Mouse (Mus musculus) embryo, embryonic 11 days (tissue): ENCODE measurements around the gene Slc17a4.

Experiments used
- DNase-seq: peaks from one replicate; pipeline ENCODE4 v3.0.0-alpha.2; 2015

Gene Slc17a4

GRCm38 (mm10) chr13:23914376-23915167, at the start of gene Slc17a4:
TSS of gene Slc17a4 (minus strand) at chr13:23915009.
- DNase-seq = no peak

DNA sequence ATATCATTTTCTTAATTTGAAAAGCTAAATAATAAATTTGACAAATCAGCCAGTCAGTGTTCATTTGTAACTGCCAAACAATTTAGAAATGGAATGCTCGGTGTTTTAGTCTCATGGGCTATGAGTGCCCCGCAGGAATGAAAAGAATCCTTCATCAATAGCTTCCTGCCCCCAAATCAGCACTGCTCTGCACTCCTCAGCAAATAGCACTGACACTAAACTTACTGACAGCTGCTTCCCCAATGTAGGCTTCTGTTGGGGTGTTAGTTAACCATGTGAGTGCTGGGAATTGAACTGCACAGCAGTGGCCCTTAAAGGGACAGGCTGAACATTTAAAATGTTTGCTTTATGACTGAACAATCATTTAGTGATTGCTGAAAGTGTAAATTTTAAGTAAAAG, 45.0 kb upstream of the Slc17a4 start:
- no peak for DNase-seq

DNA sequence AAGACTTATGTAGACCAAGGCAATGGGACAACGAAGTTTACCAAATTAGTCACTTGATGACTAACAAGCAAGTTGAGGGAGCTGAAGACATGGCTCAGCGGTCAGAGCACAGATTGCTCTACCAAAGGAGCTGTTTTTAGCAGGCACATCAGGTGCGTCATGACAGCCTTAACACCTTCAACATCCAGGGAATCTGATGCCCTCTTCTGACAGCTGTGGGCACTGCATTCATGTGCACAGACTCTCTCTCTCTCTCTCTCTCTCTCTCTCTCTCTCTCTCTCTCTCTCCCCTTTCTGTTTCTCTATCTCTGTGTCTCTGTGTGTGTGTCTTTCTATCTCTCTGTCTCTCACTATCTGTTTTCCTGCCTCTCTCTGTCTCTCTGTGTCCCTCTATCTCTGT, 36.1 kb upstream of the Slc17a4 start:
- DNase-seq = no peak

- peak; percentile 57 for DNase-seq
These were observed 34.9 kb upstream of the Slc17a4 start for GRCm38 (mm10) chr13:23949484-23950246.

- peak; percentile 19 for DNase-seq
These were observed 31.4 kb upstream of the Slc17a4 start for GRCm38 (mm10) chr13:23946254-23946653.

- no peak for DNase-seq
These were observed 28.1 kb upstream of the Slc17a4 start for GRCm38 (mm10) chr13:23942861-23943260.

GRCm38 (mm10) chr13:23940291-23940690, 25.5 kb upstream of the Slc17a4 start:
- no peak for DNase-seq

- DNase-seq = no peak
These were observed 23.9 kb upstream of the Slc17a4 start for GRCm38 (mm10) chr13:23938699-23939098.

GRCm38 (mm10) chr13:23934211-23934520, 19.4 kb upstream of the Slc17a4 start, which contains the start of gene Hist1h2aa:
TSS of gene Hist1h2aa (plus strand) at chr13:23934462.
- no peak for DNase-seq

DNA sequence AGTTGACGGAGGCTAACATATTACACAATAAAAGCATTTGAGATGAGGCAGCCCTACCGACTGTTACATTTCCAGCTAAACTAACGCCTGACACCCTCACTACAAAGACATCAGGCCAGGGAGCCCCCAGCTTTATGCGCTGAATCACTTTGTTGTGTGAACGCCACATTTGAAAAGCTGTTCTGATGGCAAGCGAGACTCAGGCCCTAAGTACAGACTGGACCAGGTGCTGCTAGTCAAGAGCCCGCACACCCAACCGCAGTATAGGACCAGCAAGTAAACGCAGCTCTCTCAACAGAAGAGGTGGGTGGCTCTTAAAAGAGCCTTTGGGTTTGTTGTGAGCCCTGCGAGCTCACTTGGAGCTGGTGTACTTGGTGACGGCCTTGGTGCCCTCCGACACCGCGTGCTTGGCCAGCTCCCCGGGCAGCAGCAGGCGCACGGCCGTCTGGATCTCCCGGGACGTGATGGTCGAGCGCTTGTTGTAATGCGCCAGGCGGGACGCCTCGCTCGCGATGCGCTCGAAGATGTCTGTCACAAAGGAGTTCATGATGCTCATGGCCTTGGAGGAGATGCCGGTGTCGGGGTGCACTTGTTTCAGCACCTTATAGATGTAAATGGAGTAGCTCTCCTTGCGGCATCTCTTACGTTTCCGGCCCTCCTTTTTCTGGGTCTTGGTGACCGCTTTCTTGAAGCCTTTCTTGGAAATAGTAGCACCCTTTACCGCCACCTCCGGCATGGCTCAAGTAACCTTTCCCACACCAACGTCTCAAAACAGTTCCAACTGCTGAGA, 18.8 kb upstream of the Slc17a4 start, which contains the start of gene Hist1h2ba:
TSS of gene Hist1h2ba (minus strand) at position 736 of the 790 bp plus-strand sequence.
- no peak for DNase-seq

- DNase-seq = no peak
These were observed 16.1 kb upstream of the Slc17a4 start for GRCm38 (mm10) chr13:23930904-23931303.

GRCm38 (mm10) chr13:23930461-23930860, 15.7 kb upstream of the Slc17a4 start:
- no peak for DNase-seq

GRCm38 (mm10) chr13:23928637-23929036, 13.8 kb upstream of the Slc17a4 start:
- DNase-seq = no peak

- no peak for DNase-seq
These were observed 11.0 kb upstream of the Slc17a4 start for GRCm38 (mm10) chr13:23925792-23926191.

- no peak for DNase-seq
These were observed 2.9 kb upstream of the Slc17a4 start for GRCm38 (mm10) chr13:23917674-23918073.

DNA sequence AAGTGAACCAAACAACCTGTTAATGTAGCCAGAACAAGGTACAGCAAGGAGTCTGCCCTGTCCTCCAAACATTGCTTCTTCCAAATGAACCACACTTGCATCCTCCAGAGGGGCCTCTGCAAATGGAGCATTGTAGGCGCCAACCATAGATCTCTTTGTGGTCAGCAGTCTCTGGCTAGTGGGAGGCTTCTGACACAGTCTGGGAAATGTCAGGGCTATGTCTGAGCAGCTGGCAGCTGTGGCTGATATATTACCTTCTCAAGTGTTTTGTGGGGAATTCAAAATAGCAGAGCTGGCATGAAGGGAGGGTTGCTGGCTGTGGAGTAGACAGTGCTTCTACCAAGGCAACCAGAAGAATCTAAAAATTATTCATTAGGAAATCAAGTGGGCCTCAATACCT, 1.3 kb upstream of the Slc17a4 start:
- DNase-seq = peak; percentile 30

DNA sequence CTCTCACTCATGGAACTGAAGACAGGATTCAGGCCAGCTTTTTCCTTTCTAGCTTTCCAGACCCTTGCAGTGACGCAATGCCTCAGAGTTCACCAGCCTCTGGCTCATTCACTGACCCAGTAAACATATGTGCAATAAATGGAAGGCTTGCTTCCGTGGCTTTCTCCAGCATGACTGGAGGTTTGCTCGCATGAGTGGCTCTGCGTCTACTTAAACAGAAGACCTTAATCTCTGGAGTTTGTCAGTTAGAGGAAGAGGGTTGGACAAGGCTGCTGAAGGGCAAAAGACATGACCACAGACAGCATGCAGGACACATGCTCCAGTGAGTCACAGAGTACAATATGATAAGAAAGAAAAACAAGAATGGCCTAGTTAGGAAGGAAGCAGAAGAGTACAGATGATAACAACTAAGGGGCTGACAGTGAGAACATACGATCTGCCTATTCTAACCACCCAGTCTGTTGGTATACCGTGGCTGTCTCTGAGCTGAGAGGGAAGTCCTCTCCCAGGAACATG, 960 bp downstream of the Slc17a4 start:
- DNase-seq = peak; percentile 19

GRCm38 (mm10) chr13:23911335-23911734, 3.5 kb downstream of the Slc17a4 start:
- DNase-seq = no peak

DNA sequence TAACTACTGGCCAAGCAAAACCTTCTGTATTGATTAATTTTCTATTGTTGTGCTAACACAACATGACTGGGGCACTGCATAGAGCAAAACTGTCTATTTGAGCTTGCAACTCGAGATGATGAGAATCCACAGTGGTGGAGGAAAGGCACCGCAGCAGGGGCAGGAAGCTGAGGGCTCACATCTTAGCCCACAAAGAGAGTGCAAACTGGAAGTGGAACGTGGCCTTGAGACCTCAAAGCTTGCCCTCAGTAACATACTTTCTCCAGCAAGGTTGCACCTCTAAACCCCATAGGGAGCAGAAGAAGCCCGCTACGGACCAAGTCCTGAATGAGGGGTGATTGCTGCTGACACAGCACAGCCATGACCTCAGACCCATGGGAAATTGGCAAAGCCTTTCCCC, 4.7 kb downstream of the Slc17a4 start:
- DNase-seq = no peak

DNA sequence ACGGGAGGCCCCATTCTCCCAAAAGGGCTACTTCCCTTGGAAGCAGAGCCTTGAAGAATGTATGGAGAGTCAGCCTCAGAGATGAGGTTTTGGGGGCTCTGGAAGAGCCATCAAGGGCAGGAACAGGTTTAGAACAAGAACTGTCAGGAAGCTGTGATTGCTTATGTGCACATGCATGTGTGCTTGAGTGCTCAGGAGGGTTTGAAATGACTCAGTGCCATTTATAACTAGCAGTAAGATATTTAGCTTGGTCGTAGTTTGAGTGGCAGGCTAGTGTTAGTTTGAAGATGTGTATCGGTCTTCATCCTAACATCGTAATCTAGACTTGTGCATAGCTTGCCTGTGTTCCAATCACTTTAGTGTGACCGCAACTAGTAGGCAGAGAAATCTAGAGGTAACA, 7.9 kb downstream of the Slc17a4 start:
- no peak for DNase-seq

- DNase-seq = no peak
These were observed 16.6 kb downstream of the Slc17a4 start for GRCm38 (mm10) chr13:23898242-23898641.

- DNase-seq = peak; percentile 26
These were observed 21.6 kb downstream of the Slc17a4 start for GRCm38 (mm10) chr13:23893269-23893593.

- DNase-seq = peak; percentile 11
These were observed 22.1 kb downstream of the Slc17a4 start for GRCm38 (mm10) chr13:23892592-23893268.
